Mouse (Mus musculus): ENCODE measurements at regions not wholly inside any gene's neighbourhood (a gene's known extent, or its start where the extent isn't known, plus 50 kb on each side); places are given as distances from the start of the nearest gene placed in this dataset.
"Not testable (repeated sequence)": the region's sequence is repeated elsewhere in the genome, so short reads cannot be mapped to it uniquely, and the experiment has no call there.

GRCm38 (mm10) chr6:69932297-69932696, 859.7 kb downstream of the Rpia start:
- DNase-seq: no peak
- intact Hi-C loops (cut with DNase I): no loop called here

DNA sequence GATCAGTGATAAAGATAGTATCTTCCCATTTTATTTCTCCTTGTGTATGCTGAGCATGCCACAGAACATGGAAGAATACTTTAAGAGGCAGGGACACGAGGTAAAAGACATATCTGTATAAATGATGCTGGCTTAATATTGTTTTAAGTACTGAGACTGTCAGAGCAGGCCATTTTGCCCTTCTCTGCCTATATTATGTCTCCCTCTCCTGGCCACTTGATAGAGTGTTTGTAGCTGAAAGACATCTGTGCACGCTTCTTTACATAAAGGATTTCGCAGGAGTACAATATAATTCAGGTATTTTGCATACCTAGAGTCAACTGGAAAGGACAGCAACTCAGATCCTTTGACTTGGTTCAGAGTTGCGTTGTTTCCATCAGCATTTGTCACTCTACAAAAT, 877.3 kb downstream of the Rpia start:
- intact Hi-C loops (cut with DNase I): no loop called here
- no peak for DNase-seq

DNA sequence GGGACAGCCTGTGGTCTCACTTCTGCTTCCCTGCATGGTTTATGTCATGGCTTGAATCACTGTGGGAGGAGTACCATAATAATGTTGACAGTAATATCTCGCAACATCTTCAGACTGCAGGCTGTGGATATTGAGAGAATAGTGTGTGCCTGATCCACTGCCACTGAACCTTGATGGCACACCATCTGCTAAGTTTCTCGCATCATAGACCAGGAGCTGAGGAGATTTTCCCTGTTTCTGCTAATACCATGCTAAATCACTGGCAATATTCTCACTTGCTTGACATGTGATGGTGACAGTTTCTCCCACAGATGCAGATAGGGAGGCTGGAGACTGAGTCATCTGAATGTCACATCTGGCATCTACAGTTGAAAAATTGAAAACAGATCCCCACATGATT, 912.7 kb downstream of the Rpia start:
- no peak for DNase-seq
- intact Hi-C loops (cut with DNase I): no loop called here

GRCm38 (mm10) chr6:69858631-69859030, 933.4 kb downstream of the Rpia start:
- intact Hi-C loops (cut with DNase I); DNase-seq: not testable (repeated sequence)

DNA sequence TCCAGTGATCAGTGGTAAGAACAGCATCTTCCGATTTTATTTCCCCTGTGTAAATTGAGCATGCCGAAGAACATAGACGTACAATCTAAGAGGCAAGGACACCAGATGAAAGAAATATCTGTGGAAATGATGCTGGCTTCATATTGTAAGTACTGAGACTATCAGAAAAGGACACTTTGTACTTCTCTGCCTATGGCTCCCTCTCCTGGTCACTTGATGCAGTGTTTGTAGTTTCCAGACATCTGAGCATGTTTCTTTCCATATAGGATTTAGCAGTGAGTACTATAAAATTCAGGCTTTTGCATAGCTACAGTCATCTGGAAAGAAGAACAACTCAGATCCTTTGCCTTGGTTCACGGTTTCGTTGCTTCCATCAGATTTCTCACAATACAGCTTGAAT, 963.4 kb downstream of the Rpia start:
- DNase-seq: peak in 1 of 2 experiments; percentile 0
- intact Hi-C loops (cut with DNase I): not testable (repeated sequence)

DNA sequence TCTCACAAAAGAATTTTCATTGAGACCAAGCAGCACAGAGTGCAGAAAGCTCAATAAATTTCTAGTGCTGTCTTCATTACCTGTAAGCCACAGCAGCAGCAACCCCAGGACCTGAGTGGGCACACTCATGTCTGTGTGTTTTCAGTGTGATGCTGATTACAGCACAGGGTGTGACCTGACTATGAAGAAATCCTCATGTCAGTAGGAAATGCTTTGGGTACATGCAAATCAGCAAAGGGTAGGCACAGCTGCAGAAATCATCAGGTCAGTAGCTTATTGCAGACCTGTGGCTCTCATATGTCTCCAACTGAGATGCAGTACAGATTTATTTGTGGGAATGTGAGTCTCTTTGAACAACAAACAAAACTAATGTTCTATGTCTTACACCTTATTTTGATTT, 977.1 kb downstream of the Rpia start:
- intact Hi-C loops (cut with DNase I); DNase-seq: not testable (repeated sequence)

DNA sequence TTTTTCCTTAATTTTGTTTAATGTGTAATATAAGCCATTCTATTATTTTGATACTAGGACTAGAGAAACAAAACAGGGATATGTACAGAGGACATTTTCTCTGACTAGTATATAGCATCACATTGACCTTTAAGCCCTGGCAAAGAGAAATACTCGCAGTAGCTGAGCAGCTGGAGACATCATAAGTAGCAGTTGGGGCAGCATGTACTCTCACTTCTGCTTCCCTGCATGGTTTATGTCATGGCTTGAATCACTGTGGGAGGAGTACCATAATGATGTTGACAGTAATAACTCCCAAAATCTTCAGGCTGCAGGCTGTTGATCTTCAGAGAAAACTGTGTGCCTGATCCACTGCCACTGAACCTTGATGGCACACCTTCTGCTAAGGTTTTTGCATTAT, 977.7 kb downstream of the Rpia start:
- intact Hi-C loops (cut with DNase I); DNase-seq: not testable (repeated sequence)

- DNase-seq; intact Hi-C loops (cut with DNase I): not testable (repeated sequence)
These were observed 1011.7 kb downstream of the Rpia start for GRCm38 (mm10) chr6:69780330-69780729.

GRCm38 (mm10) chr6:69777322-69777721, 1014.7 kb downstream of the Rpia start:
- intact Hi-C loops (cut with DNase I); DNase-seq: not testable (repeated sequence)

DNA sequence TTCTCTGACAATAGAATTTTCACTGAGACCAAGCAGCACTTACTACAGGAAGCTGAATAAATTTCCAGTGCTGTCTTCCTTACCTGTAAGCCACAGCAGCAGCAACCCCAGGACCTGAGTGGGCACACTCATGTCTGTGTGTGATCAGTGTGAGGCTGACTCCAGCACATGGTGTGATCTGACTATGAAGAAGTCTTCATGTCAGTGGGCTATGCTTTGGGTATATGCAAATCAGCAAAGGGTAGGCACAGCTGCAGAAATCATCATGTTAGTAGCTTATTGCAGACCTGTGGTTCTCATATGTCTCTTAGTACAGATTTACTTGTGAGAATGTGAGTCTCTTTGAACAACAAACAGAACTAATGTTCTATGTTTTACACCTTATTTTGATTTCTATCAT, 1027.2 kb downstream of the Rpia start:
- no peak for DNase-seq
- intact Hi-C loops (cut with DNase I): loop anchor here (10.0 kb wide), 1 partner anchor 70 kb away; no protein-coding TSS in a partner anchor

- intact Hi-C loops (cut with DNase I): no loop called here
These were observed 1033.4 kb downstream of the Rpia start for GRCm38 (mm10) chr6:69758618-69759017.

DNA sequence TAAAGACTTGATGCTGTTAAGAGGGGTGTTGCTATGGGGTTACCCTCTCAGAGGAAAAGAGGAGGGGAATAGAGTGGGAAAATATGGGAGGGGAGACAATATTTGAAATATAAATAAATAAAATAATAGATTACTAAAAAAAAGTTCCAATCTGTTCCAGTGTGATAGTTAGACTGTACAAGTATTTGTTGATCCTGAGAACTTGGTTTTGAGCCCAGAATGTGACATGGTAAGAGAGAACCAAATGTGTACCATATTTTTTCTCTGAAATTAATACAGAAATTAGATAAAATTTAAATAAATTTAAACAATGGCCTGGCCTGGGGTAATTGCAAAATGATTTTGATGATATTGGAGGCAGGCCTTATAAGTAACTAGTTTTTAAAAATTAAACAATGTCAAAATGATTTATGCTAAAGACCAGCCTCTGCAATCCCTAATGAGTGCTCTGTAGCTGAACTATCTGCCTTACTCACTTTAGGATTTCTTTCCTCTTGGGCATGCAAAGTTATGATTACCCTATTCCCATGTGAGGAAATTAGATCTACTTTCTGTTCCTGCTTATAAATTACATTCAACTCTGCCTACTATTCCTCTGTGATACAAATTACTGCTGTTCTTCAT, 1052.9 kb downstream of the Rpia start:
- intact Hi-C loops (cut with DNase I): no loop called here
- no peak for DNase-seq

More at GRCm38 (mm10) chr6:69758618-69759017, 1033.4 kb downstream of the Rpia start:
- DNase-seq: no peak

GRCm38 (mm10) chr6:69732866-69733265, 1059.2 kb downstream of the Rpia start:
- DNase-seq; intact Hi-C loops (cut with DNase I): not testable (repeated sequence)

GRCm38 (mm10) chr6:69726362-69726761, 1065.7 kb downstream of the Rpia start:
- DNase-seq: no peak
- intact Hi-C loops (cut with DNase I): no loop called here

DNA sequence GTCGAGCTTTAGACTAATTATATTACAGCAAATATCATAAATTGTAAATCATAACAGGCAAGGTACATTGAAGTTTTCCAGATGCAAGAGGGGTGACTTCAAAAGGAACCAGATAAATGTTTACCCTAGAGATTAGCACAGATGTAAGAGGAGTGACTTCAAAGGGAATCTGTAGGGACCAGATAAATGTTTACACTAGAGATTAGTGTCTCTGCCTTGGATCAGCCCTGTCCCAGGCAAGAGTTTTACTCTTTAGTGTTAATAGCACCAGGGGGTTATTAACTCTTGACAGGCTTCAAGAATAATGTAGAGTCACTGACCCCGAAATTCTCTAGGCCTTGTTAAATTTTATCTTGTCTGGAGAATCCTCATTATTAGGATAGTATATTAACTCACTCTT, 1089.2 kb downstream of the Rpia start:
- not testable (repeated sequence) for DNase-seq

GRCm38 (mm10) chr6:69681172-69681571, 1110.9 kb downstream of the Rpia start:
- intact Hi-C loops (cut with DNase I): no loop called here
- DNase-seq: no peak

More for the DNA sequence above, 1089.2 kb downstream of the Rpia start:
- intact Hi-C loops (cut with DNase I): not testable (repeated sequence)

GRCm38 (mm10) chr6:69662426-69662825, 1129.6 kb downstream of the Rpia start:
- intact Hi-C loops (cut with DNase I); DNase-seq: not testable (repeated sequence)

Data from heart, postnatal 10 days (tissue).